Mouse (Mus musculus): ENCODE measurements at regions not wholly inside any gene's neighbourhood (a gene's known extent, or its start where the extent isn't known, plus 50 kb on each side); places are given as distances from the start of the nearest gene placed in this dataset.
A peak's percentile ranks its signal among the peaks of the same experiment; 100 is the strongest.

GRCm38 (mm10) chr8:15244770-15245485 is 199.1 kb upstream of the BB014433 start:
- DNase-seq = no peak

- DNase-seq = no peak
These were observed 189.5 kb upstream of the BB014433 start for GRCm38 (mm10) chr8:15235410-15235809.

- no peak for DNase-seq
These were observed 187.4 kb upstream of the BB014433 start for GRCm38 (mm10) chr8:15233241-15233640.

GRCm38 (mm10) chr8:15230217-15230616 is 184.3 kb upstream of the BB014433 start:
- no peak for DNase-seq

- peak; percentile 82 for DNase-seq
These were observed 175.5 kb upstream of the BB014433 start for GRCm38 (mm10) chr8:15221211-15221912.

- no peak for DNase-seq
These were observed 164.1 kb upstream of the BB014433 start for GRCm38 (mm10) chr8:15209856-15210521.

- no peak for DNase-seq
These were observed 155.7 kb upstream of the BB014433 start for GRCm38 (mm10) chr8:15201556-15201955.

- peak; percentile 45 for DNase-seq
These were observed 144.8 kb upstream of the BB014433 start for GRCm38 (mm10) chr8:15190708-15191107.

- DNase-seq = no peak
These were observed 143.3 kb upstream of the BB014433 start for GRCm38 (mm10) chr8:15189079-15189612.
